Mouse (Mus musculus): ENCODE data around the gene 1700042G07Rik. TPM values are rescaled to one million over a fixed set of nuclear protein-coding genes. Genes with fewer than 3 reads are reported as not detected.
A peak's percentile ranks its signal among the peaks of the same experiment; 100 is the strongest.
"Not testable (repeated sequence)": the region's sequence is repeated elsewhere in the genome, so short reads cannot be mapped to it uniquely, and the experiment has no call there.

The 1700042G07Rik gene
- polyA plus RNA-seq, 1 experiment from 2014 or later = not detected

DNA sequence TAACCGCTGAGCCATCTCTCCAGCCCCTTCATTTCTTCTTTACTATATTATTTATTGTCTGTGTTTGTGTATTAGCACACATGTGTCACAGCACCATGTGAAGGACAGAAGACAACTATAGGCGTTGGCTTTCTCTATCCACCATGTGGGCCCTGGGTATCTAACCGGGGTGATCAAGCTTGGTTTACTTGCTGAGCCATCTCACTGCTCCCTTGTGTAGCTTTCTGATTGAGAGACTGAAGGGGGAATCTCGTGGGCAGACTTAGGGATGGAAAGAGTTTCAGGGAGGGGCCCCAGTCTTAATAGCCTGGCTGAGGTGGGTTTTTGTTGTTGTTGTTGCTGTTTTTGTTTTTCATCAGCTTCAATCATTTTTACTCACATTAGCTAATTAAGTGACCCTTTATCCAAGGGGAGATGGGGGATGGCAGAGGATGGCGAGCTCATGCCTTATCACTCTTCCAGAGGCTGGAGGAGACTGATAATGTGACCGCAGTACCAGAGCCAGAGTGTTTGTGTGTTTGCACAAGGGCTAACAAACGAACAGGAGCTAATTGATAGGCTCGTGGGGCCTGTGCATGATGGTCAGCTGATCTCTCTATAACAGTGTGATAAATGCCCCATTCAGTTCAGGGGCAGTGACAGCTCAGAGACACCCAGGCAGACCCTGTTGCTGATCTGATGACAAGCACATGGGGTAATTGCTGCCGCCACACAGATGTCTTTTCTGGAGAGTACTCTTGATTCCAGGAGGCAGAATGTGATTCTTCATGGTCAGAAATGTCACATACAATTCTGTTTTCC is 20.6 kb downstream of the 1700042G07Rik start:
- H3K4me2 ChIP-seq (replicated peaks; ENCODE audit: low read depth, low read length) = no peak overlapping the region
- no peak overlapping the region for H3K9ac ChIP-seq (replicated peaks; ENCODE audit: low read length)
- no peaks in the 10 kb centered on the region for H3K4me1 ChIP-seq (ENCODE audit: insufficient read depth, low read length)
- ATAC-seq (ENCODE audit: low FRiP score, low TSS enrichment) = no peak
- H3K9me3 ChIP-seq (ENCODE audit: low read length) = no peaks in the 10 kb centered on the region
- no peaks in the 10 kb centered on the region for H3K36me3 ChIP-seq (ENCODE audit: insufficient read depth, low read length)
- no peak overlapping the region for H3K27ac ChIP-seq (ENCODE audit: low read length)
- H3K27me3 ChIP-seq (ENCODE audit: insufficient read depth, low read length) = no peaks in the 10 kb centered on the region
- no peak overlapping the region for H3K4me3 ChIP-seq (ENCODE audit: low read length)
- WGBS = 69% methylated on average over 9 of the region's 9 CpGs

- Histone ChIP-seq H3K27ac (ENCODE audit: low read length) (no peak overlapping the region), H3K36me3 (ENCODE audit: insufficient read depth, low read length) (no peaks in the 10 kb centered on the region), H3K4me3 (ENCODE audit: low read length) (no peak overlapping the region), H3K4me2 (replicated peaks; ENCODE audit: low read depth, low read length) (no peak overlapping the region), H3K9me3 (ENCODE audit: low read length) (no peaks in the 10 kb centered on the region), H3K27me3 (ENCODE audit: insufficient read depth, low read length) (no peaks in the 10 kb centered on the region), H3K9ac (replicated peaks; ENCODE audit: low read length) (no peak overlapping the region), H3K4me1 (ENCODE audit: insufficient read depth, low read length) (no peaks in the 10 kb centered on the region)
- no peak for ATAC-seq (ENCODE audit: low FRiP score, low TSS enrichment)
- WGBS = 69% methylated on average over 2 of the region's 2 CpGs
These were observed 25.2 kb downstream of the 1700042G07Rik start for GRCm38 (mm10) chr4:116198422-116198821.

GRCm38 (mm10) chr4:116204422-116204821 is 31.2 kb downstream of the 1700042G07Rik start:
- Histone ChIP-seq H3K27me3 (ENCODE audit: insufficient read depth, low read length) (no peaks in the 10 kb centered on the region), H3K27ac (ENCODE audit: low read length) (no peak overlapping the region), H3K9me3 (ENCODE audit: low read length) (no peaks in the 10 kb centered on the region), H3K9ac (replicated peaks; ENCODE audit: low read length) (no peak overlapping the region), H3K4me2 (replicated peaks; ENCODE audit: low read depth, low read length) (no peak overlapping the region), H3K4me3 (ENCODE audit: low read length) (no peak overlapping the region), H3K36me3 (ENCODE audit: insufficient read depth, low read length) (no peaks in the 10 kb centered on the region), H3K4me1 (ENCODE audit: insufficient read depth, low read length) (no peaks in the 10 kb centered on the region)
- no peak for ATAC-seq (ENCODE audit: low FRiP score, low TSS enrichment)
- 71% methylated on average over 3 of the region's 3 CpGs for WGBS

DNA sequence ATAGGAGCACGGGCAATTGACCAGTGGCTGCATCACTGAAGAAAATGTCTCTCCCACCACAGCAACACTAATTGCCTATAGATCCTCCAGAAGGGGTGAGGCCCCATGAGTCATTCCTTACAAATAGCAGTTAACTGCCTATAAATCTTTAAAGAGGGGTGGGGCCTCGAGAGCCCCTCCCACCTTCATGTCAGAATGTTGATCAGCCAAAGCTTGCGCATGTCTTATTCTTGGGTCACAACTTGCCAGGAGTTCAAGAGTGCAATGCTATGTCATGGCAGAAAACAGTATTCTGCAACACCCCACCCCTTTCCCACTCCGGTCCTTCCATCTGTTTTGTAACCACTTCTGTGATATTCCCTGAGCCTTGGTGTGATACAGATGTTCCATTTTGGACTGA is 33.4 kb downstream of the 1700042G07Rik start:
- H3K4me1 ChIP-seq (ENCODE audit: insufficient read depth, low read length) = no peaks in the 10 kb centered on the region
- H3K27ac ChIP-seq (ENCODE audit: low read length) = no peak overlapping the region
- no peak overlapping the region for H3K4me3 ChIP-seq (ENCODE audit: low read length)
- H3K36me3 ChIP-seq (ENCODE audit: insufficient read depth, low read length) = no peaks in the 10 kb centered on the region
- H3K9ac ChIP-seq (replicated peaks; ENCODE audit: low read length) = no peak overlapping the region
- H3K4me2 ChIP-seq (replicated peaks; ENCODE audit: low read depth, low read length) = no peak overlapping the region
- no peaks in the 10 kb centered on the region for H3K9me3 ChIP-seq (ENCODE audit: low read length)
- H3K27me3 ChIP-seq (ENCODE audit: insufficient read depth, low read length) = no peaks in the 10 kb centered on the region
- ATAC-seq (ENCODE audit: low FRiP score, low TSS enrichment) = no peak
- 59% methylated on average over 4 of the region's 4 CpGs for WGBS

DNA sequence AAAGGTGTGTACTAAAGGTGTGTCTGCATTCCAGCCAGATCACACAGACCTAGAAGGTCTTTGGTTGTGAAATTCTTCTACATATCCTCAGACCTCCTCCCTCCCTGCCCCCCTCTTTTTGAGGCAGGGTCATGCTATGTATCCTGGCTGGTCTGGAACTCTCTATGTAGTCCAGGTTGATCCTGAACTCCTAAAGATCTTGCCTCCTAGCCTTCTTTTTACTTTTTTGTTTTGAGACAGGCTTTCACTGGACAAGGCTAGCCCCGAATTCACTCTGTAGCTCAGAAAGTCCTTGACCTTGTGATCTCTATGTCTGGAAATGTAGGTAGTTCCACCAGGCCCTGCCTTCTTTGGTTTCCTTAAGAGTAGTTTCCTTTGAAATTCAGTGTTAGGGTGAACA is 35.7 kb downstream of the 1700042G07Rik start:
- 67% methylated on average over 1 of the region's 1 CpGs for WGBS
- Histone ChIP-seq H3K9ac (replicated peaks; ENCODE audit: low read length) (no peak overlapping the region), H3K4me2 (replicated peaks; ENCODE audit: low read depth, low read length) (no peak overlapping the region), H3K27me3 (ENCODE audit: insufficient read depth, low read length) (no peaks in the 10 kb centered on the region), H3K36me3 (ENCODE audit: insufficient read depth, low read length) (no peaks in the 10 kb centered on the region), H3K4me3 (ENCODE audit: low read length) (no peak overlapping the region), H3K9me3 (ENCODE audit: low read length) (no peaks in the 10 kb centered on the region), H3K27ac (ENCODE audit: low read length) (no peak overlapping the region), H3K4me1 (ENCODE audit: insufficient read depth, low read length) (no peaks in the 10 kb centered on the region)
- ATAC-seq (ENCODE audit: low FRiP score, low TSS enrichment) = no peak

GRCm38 (mm10) chr4:116215895-116216605 is 42.9 kb downstream of the 1700042G07Rik start:
- no peaks in the 10 kb centered on the region for H3K36me3 ChIP-seq (ENCODE audit: insufficient read depth, low read length)
- no peak overlapping the region for H3K4me2 ChIP-seq (replicated peaks; ENCODE audit: low read depth, low read length)
- H3K27ac ChIP-seq (ENCODE audit: low read length) = no peak overlapping the region
- ATAC-seq (ENCODE audit: low FRiP score, low TSS enrichment) = no peak
- no peaks in the 10 kb centered on the region for H3K27me3 ChIP-seq (ENCODE audit: insufficient read depth, low read length)
- H3K9ac ChIP-seq (replicated peaks; ENCODE audit: low read length) = no peak overlapping the region
- H3K4me3 ChIP-seq (ENCODE audit: low read length) = no peak overlapping the region
- H3K9me3 ChIP-seq (ENCODE audit: low read length) = no peaks in the 10 kb centered on the region
- WGBS = 81% methylated on average over 2 of the region's 2 CpGs
- peaks cover 5% of the 10 kb centered on the region; the same call in 1 of the 2 replicates for H3K4me1 ChIP-seq (ENCODE audit: insufficient read depth, low read length)

DNA sequence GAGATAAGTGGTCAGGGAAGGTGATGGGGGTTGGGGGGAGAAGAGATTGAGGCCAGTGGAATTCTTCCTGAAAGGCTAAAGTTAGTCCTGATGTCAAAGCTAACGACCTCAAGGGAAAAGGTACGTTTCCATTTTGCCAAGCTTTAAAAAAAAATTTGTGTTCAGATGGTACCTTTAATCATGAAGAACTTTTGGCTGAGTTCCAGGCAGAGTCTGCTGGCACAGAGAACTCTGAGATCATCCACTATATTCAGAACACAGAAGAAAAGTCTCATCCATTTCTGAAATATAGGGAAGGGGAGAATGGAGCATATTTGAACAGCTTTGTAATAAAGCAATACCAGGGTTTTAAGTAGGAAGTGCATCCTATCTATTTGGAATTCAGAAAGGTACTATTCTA is 43.9 kb downstream of the 1700042G07Rik start:
- Histone ChIP-seq H3K4me1 (ENCODE audit: insufficient read depth, low read length) (peaks cover 5% of the 10 kb centered on the region; the same call in 1 of the 2 replicates), H3K36me3 (ENCODE audit: insufficient read depth, low read length) (no peaks in the 10 kb centered on the region), H3K4me3 (ENCODE audit: low read length) (no peak overlapping the region), H3K27ac (ENCODE audit: low read length) (no peak overlapping the region), H3K27me3 (ENCODE audit: insufficient read depth, low read length) (no peaks in the 10 kb centered on the region), H3K4me2 (replicated peaks; ENCODE audit: low read depth, low read length) (no peak overlapping the region), H3K9me3 (ENCODE audit: low read length) (no peaks in the 10 kb centered on the region), H3K9ac (replicated peaks; ENCODE audit: low read length) (no peak overlapping the region)
- no peak for ATAC-seq (ENCODE audit: low FRiP score, low TSS enrichment)
- 48% methylated on average over 2 of the region's 2 CpGs for WGBS

DNA sequence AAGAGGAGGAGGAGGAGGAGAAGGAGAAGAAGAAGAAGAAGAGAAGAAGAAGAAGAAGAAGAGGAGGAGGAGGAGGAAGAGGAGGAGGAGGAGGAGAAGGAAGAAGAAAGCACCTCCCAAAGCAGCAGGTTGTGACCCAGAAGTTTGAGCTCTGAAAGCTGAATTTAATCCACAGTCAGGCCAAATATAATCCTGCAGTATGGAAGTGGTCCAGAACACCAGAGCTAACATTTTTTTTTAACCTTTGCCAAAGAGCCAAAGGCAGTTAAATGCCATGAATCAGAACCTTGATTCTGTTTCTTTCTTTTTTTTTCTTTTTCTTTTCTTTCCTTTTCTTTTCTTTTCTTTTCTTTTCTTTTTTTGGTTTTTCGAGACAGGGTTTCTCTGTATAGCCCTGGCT is 44.5 kb downstream of the 1700042G07Rik start:
- not testable (repeated sequence) for H3K4me1 ChIP-seq (ENCODE audit: insufficient read depth, low read length); H3K27ac ChIP-seq (ENCODE audit: low read length); H3K27me3 ChIP-seq (ENCODE audit: insufficient read depth, low read length); H3K36me3 ChIP-seq (ENCODE audit: insufficient read depth, low read length); H3K4me3 ChIP-seq (ENCODE audit: low read length); H3K9ac ChIP-seq (replicated peaks; ENCODE audit: low read length); ATAC-seq (ENCODE audit: low FRiP score, low TSS enrichment); H3K4me2 ChIP-seq (replicated peaks; ENCODE audit: low read depth, low read length); H3K9me3 ChIP-seq (ENCODE audit: low read length)
- 89% methylated on average over 1 of the region's 1 CpGs for WGBS

DNA sequence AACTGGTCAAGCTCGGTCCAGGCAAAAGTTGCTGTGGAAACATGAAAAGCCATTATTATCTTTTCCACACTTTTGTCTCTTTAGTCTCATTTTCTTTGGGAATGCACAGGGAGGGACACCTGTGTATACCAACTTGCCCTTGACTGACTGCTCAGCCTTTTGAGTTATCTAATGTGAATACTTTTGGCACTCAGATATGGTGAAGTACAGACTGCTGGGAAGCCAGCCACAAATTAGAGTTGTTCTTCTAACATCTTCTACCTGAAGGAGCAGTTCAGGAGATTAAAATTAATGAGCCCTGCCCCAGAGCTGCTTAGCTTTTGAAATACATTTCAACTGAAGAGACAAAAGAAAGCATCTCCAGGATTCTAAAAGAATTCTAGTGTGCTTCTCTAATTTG is 45.9 kb downstream of the 1700042G07Rik start:
- 83% methylated on average over 1 of the region's 1 CpGs for WGBS
- H3K36me3 ChIP-seq (ENCODE audit: insufficient read depth, low read length) = no peaks in the 10 kb centered on the region
- H3K27ac ChIP-seq (ENCODE audit: low read length) = no peak overlapping the region
- peaks cover 10% of the 10 kb centered on the region; the same call in 1 of the 2 replicates for H3K4me1 ChIP-seq (ENCODE audit: insufficient read depth, low read length)
- no peak overlapping the region for H3K4me2 ChIP-seq (replicated peaks; ENCODE audit: low read depth, low read length)
- ATAC-seq (ENCODE audit: low FRiP score, low TSS enrichment) = no peak
- no peaks in the 10 kb centered on the region for H3K27me3 ChIP-seq (ENCODE audit: insufficient read depth, low read length)
- no peaks in the 10 kb centered on the region for H3K9me3 ChIP-seq (ENCODE audit: low read length)
- no peak overlapping the region for H3K9ac ChIP-seq (replicated peaks; ENCODE audit: low read length)
- no peak overlapping the region for H3K4me3 ChIP-seq (ENCODE audit: low read length)

GRCm38 (mm10) chr4:116220071-116220650 is 47.0 kb downstream of the 1700042G07Rik start:
- Histone ChIP-seq H3K36me3 (ENCODE audit: insufficient read depth, low read length) (no peaks in the 10 kb centered on the region), H3K27ac (ENCODE audit: low read length) (peak overlapping the region; percentile 99), H3K4me1 (ENCODE audit: insufficient read depth, low read length) (peaks cover 10% of the 10 kb centered on the region; the same call in 1 of the 2 replicates), H3K27me3 (ENCODE audit: insufficient read depth, low read length) (no peaks in the 10 kb centered on the region), H3K4me2 (replicated peaks; ENCODE audit: low read depth, low read length) (peak overlapping the region; percentile 78), H3K9ac (replicated peaks; ENCODE audit: low read length) (peak overlapping the region; percentile 88), H3K4me3 (ENCODE audit: low read length) (peak overlapping the region; percentile 87), H3K9me3 (ENCODE audit: low read length) (no peaks in the 10 kb centered on the region)
- WGBS = 3% methylated on average over 6 of the region's 6 CpGs
- no peak for ATAC-seq (ENCODE audit: low FRiP score, low TSS enrichment)

Measured in kidney, embryonic 16.5 days (tissue).